Mouse (Mus musculus): Measurements from ENCODE around the gene Ube2q1. TPM values are rescaled to one million over a fixed set of nuclear protein-coding genes. Genes with fewer than 3 reads are reported as not detected.
"Not testable (repeated sequence)": the region's sequence is repeated elsewhere in the genome, so short reads cannot be mapped to it uniquely, and the experiment has no call there.

Ube2q1 gene
- polyA plus RNA-seq, 1 experiment: 23.8 TPM

GRCm38 (mm10) chr3:89798518-89798917, 25.1 kb downstream of the Ube2q1 start:
- H3K36me3 ChIP-seq (ENCODE audit: control insufficient read depth, insufficient read depth, low read length): no peaks in the 10 kb centered on the region
- H3K4me1 ChIP-seq (ENCODE audit: control insufficient read depth, insufficient read depth, insufficient read length): peaks cover 15% of the 10 kb centered on the region
- no peaks in the 10 kb centered on the region for H3K27me3 ChIP-seq (ENCODE audit: control insufficient read depth, insufficient read depth, low read length)
- TF ChIP-seq POLR2A (IDR thresholded peaks at IDR 0.05; ENCODE audit: low read depth, low read length): no peak
- TF ChIP-seq CTCF (IDR thresholded peaks at IDR 0.05; ENCODE audit: extremely low read depth, insufficient read depth, insufficient read length, insufficient replicate concordance): no peak
- DNase-seq (ENCODE audit: low read depth in 1 of 2, low spot score in 2 of 2): no peak
- WGBS: 91% methylated on average over 3 of the region's 3 CpGs
- H3K4me3 ChIP-seq (ENCODE audit: extremely low read depth, insufficient read depth, insufficient read length): no peak overlapping the region
- no peak overlapping the region for H3K27ac ChIP-seq (ENCODE audit: insufficient read depth, low read length)

- 77% methylated on average over 13 of the region's 13 CpGs for WGBS
- peak in 1 of 2 experiments; percentile 1 for DNase-seq (ENCODE audit: low read depth in 1 of 2, low spot score in 2 of 2)
- no peak overlapping the region for H3K4me3 ChIP-seq (ENCODE audit: extremely low read depth, insufficient read depth, insufficient read length)
- no peak overlapping the region for H3K27ac ChIP-seq (ENCODE audit: insufficient read depth, low read length)
- H3K27me3 ChIP-seq (ENCODE audit: control insufficient read depth, insufficient read depth, low read length): no peaks in the 10 kb centered on the region
- no peaks in the 10 kb centered on the region for H3K36me3 ChIP-seq (ENCODE audit: control insufficient read depth, insufficient read depth, low read length)
- no peak for TF ChIP-seq CTCF (IDR thresholded peaks at IDR 0.05; ENCODE audit: extremely low read depth, insufficient read depth, insufficient read length, insufficient replicate concordance)
- no peak for TF ChIP-seq POLR2A (IDR thresholded peaks at IDR 0.05; ENCODE audit: low read depth, low read length)
- H3K4me1 ChIP-seq (ENCODE audit: control insufficient read depth, insufficient read depth, insufficient read length): peaks cover 15% of the 10 kb centered on the region
Measured at GRCm38 (mm10) chr3:89799476-89799875, 26.1 kb downstream of the Ube2q1 start.

- WGBS: 86% methylated on average over 3 of the region's 3 CpGs
- H3K27me3 ChIP-seq (ENCODE audit: control insufficient read depth, insufficient read depth, low read length); H3K4me3 ChIP-seq (ENCODE audit: extremely low read depth, insufficient read depth, insufficient read length): not testable (repeated sequence)
Measured at GRCm38 (mm10) chr3:89800078-89800477, 26.7 kb downstream of the Ube2q1 start.

GRCm38 (mm10) chr3:89800774-89801506, 27.5 kb downstream of the Ube2q1 start:
- 71% methylated on average over 5 of the region's 5 CpGs for WGBS
- H3K36me3 ChIP-seq (ENCODE audit: control insufficient read depth, insufficient read depth, low read length): no peaks in the 10 kb centered on the region
- H3K4me3 ChIP-seq (ENCODE audit: extremely low read depth, insufficient read depth, insufficient read length): no peak overlapping the region
- peaks cover 15% of the 10 kb centered on the region for H3K4me1 ChIP-seq (ENCODE audit: control insufficient read depth, insufficient read depth, insufficient read length)
- H3K27me3 ChIP-seq (ENCODE audit: control insufficient read depth, insufficient read depth, low read length): no peaks in the 10 kb centered on the region
- no peak for DNase-seq (ENCODE audit: low read depth in 1 of 2, low spot score in 2 of 2)
- TF ChIP-seq CTCF (IDR thresholded peaks at IDR 0.05; ENCODE audit: extremely low read depth, insufficient read depth, insufficient read length, insufficient replicate concordance): no peak
- TF ChIP-seq POLR2A (IDR thresholded peaks at IDR 0.05; ENCODE audit: low read depth, low read length): no peak
- 0 out of 2 replicates have a peak overlapping the region, but pooled peaks have one; percentile 76 for H3K27ac ChIP-seq (ENCODE audit: insufficient read depth, low read length)

More at GRCm38 (mm10) chr3:89800078-89800477, 26.7 kb downstream of the Ube2q1 start:
- not testable (repeated sequence) for H3K27ac ChIP-seq (ENCODE audit: insufficient read depth, low read length); H3K36me3 ChIP-seq (ENCODE audit: control insufficient read depth, insufficient read depth, low read length); DNase-seq (ENCODE audit: low read depth in 1 of 2, low spot score in 2 of 2)
- peaks cover 15% of the 10 kb centered on the region for H3K4me1 ChIP-seq (ENCODE audit: control insufficient read depth, insufficient read depth, insufficient read length)

GRCm38 (mm10) chr3:89801507-89801847, 28.1 kb downstream of the Ube2q1 start:
- Histone ChIP-seq H3K4me3 (ENCODE audit: extremely low read depth, insufficient read depth, insufficient read length) (no peak overlapping the region), H3K36me3 (ENCODE audit: control insufficient read depth, insufficient read depth, low read length) (no peaks in the 10 kb centered on the region), H3K27me3 (ENCODE audit: control insufficient read depth, insufficient read depth, low read length) (no peaks in the 10 kb centered on the region), H3K4me1 (ENCODE audit: control insufficient read depth, insufficient read depth, insufficient read length) (peaks cover 12% of the 10 kb centered on the region), H3K27ac (ENCODE audit: insufficient read depth, low read length) (peak overlapping the region; percentile 76)
- TF ChIP-seq POLR2A (IDR thresholded peaks at IDR 0.05; ENCODE audit: low read depth, low read length) (no peak), CTCF (IDR thresholded peaks at IDR 0.05; ENCODE audit: extremely low read depth, insufficient read depth, insufficient read length, insufficient replicate concordance) (no peak)
- DNase-seq (ENCODE audit: low read depth in 1 of 2, low spot score in 2 of 2): peak; percentile 37 to 74
- 0% methylated on average over 3 of the region's 3 CpGs for WGBS

GRCm38 (mm10) chr3:89802876-89803275, 29.5 kb downstream of the Ube2q1 start:
- Histone ChIP-seq H3K4me3 (ENCODE audit: extremely low read depth, insufficient read depth, insufficient read length) (no peak overlapping the region), H3K27ac (ENCODE audit: insufficient read depth, low read length) (no peak overlapping the region), H3K27me3 (ENCODE audit: control insufficient read depth, insufficient read depth, low read length) (no peaks in the 10 kb centered on the region), H3K36me3 (ENCODE audit: control insufficient read depth, insufficient read depth, low read length) (no peaks in the 10 kb centered on the region), H3K4me1 (ENCODE audit: control insufficient read depth, insufficient read depth, insufficient read length) (peaks cover 12% of the 10 kb centered on the region)
- TF ChIP-seq POLR2A (IDR thresholded peaks at IDR 0.05; ENCODE audit: low read depth, low read length): no peak
- WGBS: 91% methylated on average over 15 of the region's 15 CpGs
- DNase-seq (ENCODE audit: low read depth in 1 of 2, low spot score in 2 of 2): peak in 1 of 2 experiments; percentile 2

GRCm38 (mm10) chr3:89805179-89805578, 31.8 kb downstream of the Ube2q1 start:
- TF ChIP-seq CTCF (IDR thresholded peaks at IDR 0.05; ENCODE audit: extremely low read depth, insufficient read depth, insufficient read length, insufficient replicate concordance): no peak
- no peak for TF ChIP-seq POLR2A (IDR thresholded peaks at IDR 0.05; ENCODE audit: low read depth, low read length)
- H3K4me3 ChIP-seq (ENCODE audit: extremely low read depth, insufficient read depth, insufficient read length): no peak overlapping the region
- peak in 1 of 2 experiments; percentile 1 for DNase-seq (ENCODE audit: low read depth in 1 of 2, low spot score in 2 of 2)
- 93% methylated on average over 4 of the region's 4 CpGs for WGBS
- H3K27me3 ChIP-seq (ENCODE audit: control insufficient read depth, insufficient read depth, low read length): no peaks in the 10 kb centered on the region
- no peak overlapping the region for H3K27ac ChIP-seq (ENCODE audit: insufficient read depth, low read length)
- no peaks in the 10 kb centered on the region for H3K36me3 ChIP-seq (ENCODE audit: control insufficient read depth, insufficient read depth, low read length)
- peaks cover 12% of the 10 kb centered on the region for H3K4me1 ChIP-seq (ENCODE audit: control insufficient read depth, insufficient read depth, insufficient read length)
